Mouse (Mus musculus) telencephalon, adult 2 months (tissue): ENCODE measurements at regions not wholly inside any gene's neighbourhood (a gene's known extent, or its start where the extent isn't known, plus 50 kb on each side); places are given as distances from the start of the nearest gene placed in this dataset.
A peak's percentile ranks its signal among the peaks of the same experiment; 100 is the strongest.
"Not testable (repeated sequence)": the region's sequence is repeated elsewhere in the genome, so short reads cannot be mapped to it uniquely, and the experiment has no call there.

Source experiments
- DNase-seq: peaks from one replicate; pipeline ENCODE4 v3.0.0-alpha.2; 2011; ENCODE audit warnings: low read depth, low spot score

DNA sequence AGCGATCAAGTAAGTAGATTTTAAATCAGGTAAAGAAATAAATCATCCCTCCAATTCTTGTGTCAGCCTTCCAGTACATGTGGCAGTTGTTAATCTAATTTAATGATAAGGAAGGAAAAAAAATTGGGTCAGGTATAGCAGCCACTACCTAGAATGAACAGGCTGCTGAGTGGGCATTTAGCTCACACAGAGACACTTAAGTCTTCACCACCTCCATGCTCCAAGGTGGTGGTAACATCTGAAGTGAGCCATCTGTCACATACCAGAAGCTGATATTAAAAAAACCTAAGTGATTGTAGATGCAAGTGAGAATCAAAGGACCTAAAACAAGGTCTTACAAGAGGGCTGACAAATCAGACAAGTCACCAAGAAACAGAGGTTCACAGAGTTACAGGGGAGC, 549.6 kb upstream of the Chordc1 start:
- peak; percentile 31 for DNase-seq

DNA sequence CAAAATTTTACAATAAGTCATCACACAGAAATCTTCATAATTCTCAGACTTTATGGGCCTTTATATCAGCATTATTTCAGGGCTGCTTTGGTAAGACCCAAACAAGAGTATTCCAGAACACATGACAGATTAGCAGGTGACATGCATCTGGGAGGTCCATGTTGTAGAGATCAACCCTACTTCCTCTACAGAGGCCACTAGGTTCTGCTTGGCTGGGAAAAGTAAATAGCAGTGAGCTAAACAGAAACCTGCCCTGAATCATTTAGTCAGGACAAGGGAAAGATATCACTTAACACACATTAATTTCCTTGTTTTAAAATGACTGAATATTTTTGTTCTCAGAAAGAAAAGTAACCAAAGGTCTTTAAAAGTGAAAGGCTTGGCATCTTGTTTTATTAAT, 546.7 kb upstream of the Chordc1 start:
- DNase-seq, result no peak

DNA sequence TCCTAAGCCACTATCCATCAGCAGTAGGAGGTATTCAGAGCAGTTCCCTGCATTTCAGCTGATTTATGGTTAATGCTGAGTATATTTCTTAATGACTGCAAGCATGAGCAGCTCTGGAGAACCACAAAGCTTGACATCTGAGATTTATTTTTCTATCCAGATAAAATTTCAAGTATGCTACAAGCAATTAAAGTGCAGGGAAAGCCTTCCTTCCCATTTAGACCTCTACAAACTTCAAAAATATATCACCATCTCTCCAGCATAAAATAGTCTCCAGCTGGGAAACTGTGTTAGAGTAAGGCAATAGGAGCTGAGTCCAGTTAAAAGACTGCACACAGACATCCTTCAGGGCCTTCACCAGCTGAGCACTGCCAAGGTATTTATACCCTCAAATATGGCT, 546.2 kb upstream of the Chordc1 start:
- DNase-seq, result no peak

DNA sequence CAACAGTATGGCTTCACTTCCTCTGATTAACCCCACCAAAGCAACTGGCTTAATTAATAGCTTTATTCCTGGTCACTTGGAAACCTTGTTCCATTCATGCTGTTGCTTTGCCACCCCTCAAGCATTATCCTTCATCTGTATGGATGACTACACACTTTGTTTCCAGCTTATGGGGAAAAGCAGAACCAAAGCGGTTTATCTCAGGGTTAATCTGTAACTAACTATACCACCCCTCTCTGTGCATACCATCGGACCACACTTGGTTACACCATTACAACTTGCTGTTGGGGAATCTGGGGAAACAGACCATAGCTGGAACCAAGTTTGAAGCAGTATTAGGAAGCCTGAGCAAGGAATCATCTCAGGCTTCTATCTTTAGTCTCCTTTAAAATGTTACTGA, 500.1 kb upstream of the Chordc1 start:
- not testable (repeated sequence) for DNase-seq

DNA sequence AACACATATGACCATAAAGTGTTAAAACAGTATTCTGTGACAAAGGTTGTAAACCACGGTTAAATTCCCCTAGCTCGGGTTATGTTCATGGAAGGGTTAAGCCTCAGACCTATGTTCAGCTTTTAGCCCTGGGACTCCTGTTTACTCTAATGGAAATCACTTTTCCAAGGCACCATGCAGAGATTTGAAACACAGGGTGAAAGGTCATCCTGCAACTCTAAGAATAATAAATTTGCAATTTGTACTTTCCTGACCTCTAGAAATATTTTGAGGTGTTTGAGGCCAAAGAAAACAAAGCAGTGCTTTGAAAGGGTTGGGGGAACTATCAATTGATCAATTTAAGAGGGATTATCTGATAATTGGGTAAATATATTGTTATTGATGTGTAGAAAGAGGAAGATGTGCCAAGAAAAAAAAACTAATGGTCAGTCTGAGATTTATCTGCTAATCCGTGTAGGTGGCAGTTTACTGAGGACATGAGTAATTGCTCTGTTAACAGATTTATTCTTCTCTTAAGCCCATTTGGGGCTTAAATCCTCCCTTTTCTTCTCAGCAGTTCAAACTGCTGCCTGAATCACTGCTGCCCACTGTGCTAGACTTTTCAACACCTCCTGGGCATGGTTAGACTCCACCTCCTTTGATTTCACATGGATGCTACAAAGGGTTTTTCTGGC, 475.1 kb upstream of the Chordc1 start:
- no peak for DNase-seq

DNA sequence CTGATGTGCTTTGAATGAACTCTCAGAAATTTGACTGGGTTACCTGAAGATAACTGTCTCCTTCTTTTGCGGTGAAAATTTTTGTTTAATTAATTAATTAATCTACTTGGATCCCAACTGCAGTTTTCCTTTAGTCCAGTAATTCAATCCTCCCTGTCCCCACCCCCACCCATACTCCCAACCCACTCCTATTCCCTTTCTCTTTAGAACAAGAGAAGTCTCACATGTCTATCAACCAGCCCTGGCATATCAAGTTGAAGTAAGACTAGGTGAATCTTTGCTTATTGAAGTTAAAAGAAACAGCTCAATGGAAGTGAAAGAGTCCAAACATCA, 474.6 kb upstream of the Chordc1 start:
- DNase-seq, result no peak

DNA sequence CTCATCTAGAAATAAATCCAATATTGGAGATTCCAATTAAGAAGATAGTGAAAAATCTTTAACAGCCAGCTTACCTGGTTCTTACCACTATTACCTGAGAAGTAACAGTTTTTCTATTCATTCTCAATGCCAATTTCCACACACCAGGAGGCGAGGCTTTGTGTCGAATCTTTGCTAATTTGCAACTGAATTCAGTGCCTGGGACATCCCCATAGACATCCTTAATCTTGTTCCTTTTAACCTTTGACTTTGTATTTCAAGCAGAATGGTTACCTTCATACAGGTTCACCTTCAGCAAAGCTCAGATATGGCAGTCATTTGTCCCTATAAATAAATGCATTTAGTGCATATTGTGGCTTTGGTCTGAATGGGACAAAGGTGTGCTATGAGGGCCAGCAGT, 426.4 kb upstream of the Chordc1 start:
- DNase-seq, result no peak

DNA sequence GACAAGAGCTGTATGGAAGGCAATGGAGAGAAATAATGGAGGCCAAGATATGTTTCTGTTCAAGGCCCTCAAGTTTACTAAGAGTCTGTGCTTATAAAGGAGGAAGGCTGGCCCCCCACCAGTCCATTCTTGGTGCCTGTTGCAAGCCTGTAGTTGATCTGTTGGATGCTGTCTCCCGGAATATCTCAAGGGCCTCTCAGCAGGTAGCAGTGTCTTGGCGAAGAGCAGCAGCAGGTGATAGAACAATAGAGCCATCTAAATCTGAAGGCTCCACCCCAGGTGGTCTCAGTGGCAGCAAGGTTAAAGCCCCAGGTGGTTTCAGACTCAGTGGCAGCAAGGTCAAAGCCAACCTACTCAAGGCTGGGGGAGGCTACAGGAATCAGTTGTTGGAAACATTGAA, 417.1 kb upstream of the Chordc1 start:
- no peak for DNase-seq
